Comparison of ENCODE assay signal across 8 mouse cellular contexts in genomic region chr14:105588391-105589163, GRCm38 (mm10).
A peak's percentile ranks its signal among the peaks of the same experiment; 100 is the strongest.
DNase-seq lines count a peak whose midpoint lies in the region; ATAC-seq and TF ChIP-seq lines count a peak whose summit lies in the region.

No protein-coding gene starts in this region.

- no peaks in the 10 kb centered on the region for H3K27me3 ChIP-seq in kidney, embryonic 16.5 days (ENCODE audit: insufficient read depth, low read length)
- H3K27me3 ChIP-seq in embryonic facial prominence, embryonic 10.5 days (replicated peaks; ENCODE audit: low read depth, poor library complexity, severe bottlenecking) = no peaks in the 10 kb centered on the region
- H3K27me3 ChIP-seq in heart, postnatal 0 days (ENCODE audit: control insufficient read depth, insufficient read depth, low read length) = no peaks in the 10 kb centered on the region
- no peaks in the 10 kb centered on the region for H3K27me3 ChIP-seq in neural tube, embryonic 14.5 days (ENCODE audit: control insufficient read depth, insufficient read depth, low read length)

- no peak overlapping the region for H3K9ac ChIP-seq in kidney, embryonic 16.5 days (replicated peaks; ENCODE audit: low read length)
- no peak overlapping the region for H3K9ac ChIP-seq in heart, postnatal 0 days (replicated peaks; ENCODE audit: low read depth, low read length)
- no peak overlapping the region for H3K9ac ChIP-seq in neural tube, embryonic 14.5 days (replicated peaks; ENCODE audit: low read depth, low read length)

- ATAC-seq in kidney, embryonic 16.5 days (ENCODE audit: low FRiP score, low TSS enrichment) = no peak; the same call in 1 of the 2 replicates
- peak; percentile 53; the same call in 1 of the 2 replicates for ATAC-seq in heart, postnatal 0 days (ENCODE audit: insufficient read depth, low read depth)
- peak; percentile 87 for ATAC-seq in neural tube, embryonic 14.5 days (ENCODE audit: low read depth)
- ATAC-seq in granulocyte monocyte progenitor cell, adult 5-6 weeks (replicated peaks; ENCODE audit: poor library complexity, severe bottlenecking) = no peak

- H3K9me3 ChIP-seq in kidney, embryonic 16.5 days (ENCODE audit: low read length) = no peaks in the 10 kb centered on the region
- no peaks in the 10 kb centered on the region for H3K9me3 ChIP-seq in embryonic facial prominence, embryonic 10.5 days
- no peaks in the 10 kb centered on the region for H3K9me3 ChIP-seq in heart, postnatal 0 days (replicated peaks; ENCODE audit: control insufficient read depth, low read length)
- no peaks in the 10 kb centered on the region for H3K9me3 ChIP-seq in neural tube, embryonic 14.5 days (ENCODE audit: control insufficient read depth, low read length)

- DNase-seq in kidney, adult 11 months = peak; percentile 11
- peak; percentile 66 for DNase-seq in embryonic facial prominence, embryonic 10.5 days (ENCODE audit: low spot score)
- DNase-seq in heart, postnatal 0 days (ENCODE audit: low spot score) = peak; percentile 16
- DNase-seq in left cerebral cortex, adult 2 months (ENCODE audit: extremely low spot score in 1 of 2, low spot score in 2 of 2) = peak in 1 of 2 experiments; percentile 53
- no peak for DNase-seq in gastrocnemius, postnatal 4 days (ENCODE audit: low spot score in 2 of 2)

- TF ChIP-seq CTCF in heart, postnatal 0 days (IDR thresholded peaks at IDR 0.05; ENCODE audit: low read depth) = no peak
- TF ChIP-seq CTCF in left cerebral cortex, adult 2 months (IDR thresholded peaks at IDR 0.05) = no peak

- WGBS in kidney, embryonic 16.5 days = 83% methylated on average over 15 of the region's 15 CpGs
- WGBS in embryonic facial prominence, embryonic 10.5 days = 58% methylated on average over 15 of the region's 15 CpGs
- WGBS in heart, postnatal 0 days = 71% methylated on average over 15 of the region's 15 CpGs
- 46% methylated on average over 15 of the region's 15 CpGs for WGBS in neural tube, embryonic 14.5 days

- no peak overlapping the region for H3K4me3 ChIP-seq in kidney, embryonic 16.5 days (ENCODE audit: low read length)
- H3K4me3 ChIP-seq in embryonic facial prominence, embryonic 10.5 days = no peak overlapping the region
- H3K4me3 ChIP-seq in heart, postnatal 0 days (ENCODE audit: low read depth, low read length) = no peak overlapping the region
- H3K4me3 ChIP-seq in left cerebral cortex, adult 2 months = no peak overlapping the region
- no peak overlapping the region for H3K4me3 ChIP-seq in neural tube, embryonic 14.5 days (ENCODE audit: low read depth, low read length)

- H3K4me2 ChIP-seq in kidney, embryonic 16.5 days (replicated peaks; ENCODE audit: low read depth, low read length) = no peak overlapping the region; the same call in 1 of the 2 replicates
- no peak overlapping the region for H3K4me2 ChIP-seq in heart, postnatal 0 days (ENCODE audit: low read depth, low read length)
- H3K4me2 ChIP-seq in neural tube, embryonic 14.5 days (ENCODE audit: low read depth, low read length) = no peak overlapping the region

- no peak overlapping the region for H3K27ac ChIP-seq in kidney, embryonic 16.5 days (ENCODE audit: low read length)
- H3K27ac ChIP-seq in embryonic facial prominence, embryonic 10.5 days (replicated peaks) = peak overlapping the region; percentile 67
- peak overlapping the region; percentile 37 for H3K27ac ChIP-seq in heart, postnatal 0 days (ENCODE audit: low read depth)
- peak overlapping the region; percentile 85 for H3K27ac ChIP-seq in left cerebral cortex, adult 2 months
- H3K27ac ChIP-seq in neural tube, embryonic 14.5 days (ENCODE audit: low read depth, low read length) = peak overlapping the region; percentile 68

- H3K4me1 ChIP-seq in kidney, embryonic 16.5 days (ENCODE audit: insufficient read depth, low read length) = 0 out of 2 replicates have a peak, but pooled peaks cover 8% of the 10 kb centered on the region
- peaks cover 20% of the 10 kb centered on the region for H3K4me1 ChIP-seq in embryonic facial prominence, embryonic 10.5 days
- H3K4me1 ChIP-seq in heart, postnatal 0 days (ENCODE audit: control insufficient read depth, insufficient read depth) = 0 out of 2 replicates have a peak, but pooled peaks cover 2% of the 10 kb centered on the region
- 0 out of 2 replicates have a peak, but pooled peaks cover 7% of the 10 kb centered on the region for H3K4me1 ChIP-seq in neural tube, embryonic 14.5 days (ENCODE audit: control insufficient read depth, insufficient read depth, low read length)

- no peak for TF ChIP-seq EP300 in heart, postnatal 0 days (IDR thresholded peaks at IDR 0.05; ENCODE audit: low read depth)

- H3K36me3 ChIP-seq in kidney, embryonic 16.5 days (ENCODE audit: insufficient read depth, low read length) = no peaks in the 10 kb centered on the region
- no peaks in the 10 kb centered on the region for H3K36me3 ChIP-seq in embryonic facial prominence, embryonic 10.5 days (replicated peaks)
- H3K36me3 ChIP-seq in heart, postnatal 0 days (replicated peaks; ENCODE audit: control insufficient read depth, insufficient read depth, low read length) = no peaks in the 10 kb centered on the region
- no peaks in the 10 kb centered on the region for H3K36me3 ChIP-seq in neural tube, embryonic 14.5 days (ENCODE audit: control insufficient read depth, insufficient read depth, low read length)

- intact Hi-C loops in left cerebral cortex, adult 2 months (cut with DNase I) = loop anchor here (1.0 kb wide), 2 partner anchors 144 to 309 kb away; no protein-coding TSS in a partner anchor

Comparison
In these comparisons a context has a peak if more than half of its experiments do, and no peak if none do; other contexts are left out.
1. DNase-seq: peak in kidney, adult 11 months (single experiment), embryonic facial prominence, embryonic 10.5 days (single experiment) and heart, postnatal 0 days (single experiment); none in gastrocnemius, postnatal 4 days (0 of 2).
2. ATAC-seq: peak in heart, postnatal 0 days (single experiment) and neural tube, embryonic 14.5 days (single experiment); none in kidney, embryonic 16.5 days (single experiment) and granulocyte monocyte progenitor cell, adult 5-6 weeks (single experiment).